Mouse (Mus musculus): ENCODE measurements around the gene Gm11032. TPM values are rescaled to one million over a fixed set of nuclear protein-coding genes. Genes with fewer than 3 reads are reported as not detected.
A peak's percentile ranks its signal among the peaks of the same experiment; 100 is the strongest.
"Not testable (repeated sequence)": the region's sequence is repeated elsewhere in the genome, so short reads cannot be mapped to it uniquely, and the experiment has no call there.

The Gm11032 gene
- polyA plus RNA-seq, 1 experiment, result not detected

DNA sequence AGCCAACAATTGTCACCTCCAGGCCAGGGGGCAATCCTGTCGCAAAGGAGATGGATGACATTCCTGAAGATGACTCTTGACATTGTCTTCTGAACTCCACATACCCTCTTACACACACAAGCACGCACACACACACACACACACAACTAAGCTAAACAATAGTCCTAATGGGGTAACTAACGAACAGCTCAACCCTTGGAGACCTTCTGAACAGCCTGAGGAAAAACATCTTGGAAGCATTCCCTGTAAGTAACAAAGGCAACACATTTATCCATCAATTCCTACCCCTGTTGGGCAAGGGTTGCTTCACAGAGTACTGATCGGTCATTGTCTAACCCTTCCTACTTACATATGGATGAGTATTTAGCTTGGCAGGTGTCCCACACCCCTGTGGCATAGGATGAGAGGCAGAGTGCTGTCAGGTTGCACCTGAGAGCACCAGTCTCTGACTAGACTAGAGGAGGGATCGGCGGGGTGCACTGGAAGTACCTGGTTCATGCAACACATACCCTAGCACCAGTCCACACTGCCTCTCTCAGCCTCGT, 2.6 kb downstream of the Gm11032 start:
- no peak for DNase-seq (ENCODE audit: low read depth, low spot score)
- 79% methylated on average over 7 of the region's 7 CpGs for whole genome bisulfite sequencing

DNA sequence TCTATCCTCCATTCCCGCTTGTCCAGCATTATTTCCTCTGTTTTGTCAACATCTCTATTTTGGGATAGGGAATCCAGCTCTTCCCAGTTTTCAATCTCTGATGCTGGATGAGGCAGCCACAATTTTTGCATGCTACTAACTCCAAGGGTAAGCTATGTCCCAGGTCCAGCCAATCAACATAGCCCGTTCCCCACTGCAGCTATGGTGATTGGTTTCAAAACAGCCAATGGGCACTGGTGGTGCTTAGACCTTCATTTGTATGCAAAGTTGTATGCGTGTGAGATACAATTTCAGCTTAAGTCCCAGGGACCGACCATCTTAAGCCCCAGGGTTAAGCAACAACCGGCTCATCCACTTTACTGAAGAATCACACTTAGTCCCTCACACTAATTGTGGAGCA, 3.1 kb downstream of the Gm11032 start:
- DNase-seq (ENCODE audit: low read depth, low spot score), result no peak
- 72% methylated on average over 5 of the region's 5 CpGs for WGBS

DNA sequence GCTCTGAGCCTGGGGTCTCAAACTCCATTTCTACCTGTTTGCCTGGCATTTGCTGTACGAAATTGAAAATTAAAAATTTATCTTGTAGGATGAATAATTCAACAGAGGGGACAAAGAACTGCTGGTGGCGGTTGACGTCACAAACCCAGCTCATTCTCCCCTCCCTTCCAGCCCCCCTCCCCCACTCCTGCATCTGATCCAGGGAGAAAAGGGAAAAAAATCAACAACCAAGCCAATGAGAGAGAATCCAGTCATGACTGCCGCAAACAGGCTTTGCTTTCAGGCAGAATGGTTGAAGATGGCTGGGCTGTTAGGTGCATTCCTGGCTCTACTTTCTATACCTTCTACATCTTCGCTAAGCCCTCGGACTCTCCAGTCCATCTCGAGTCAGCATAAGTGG, 6.1 kb downstream of the Gm11032 start:
- DNase-seq (ENCODE audit: low read depth, low spot score), result no peak
- WGBS, result 85% methylated on average over 7 of the region's 7 CpGs

DNA sequence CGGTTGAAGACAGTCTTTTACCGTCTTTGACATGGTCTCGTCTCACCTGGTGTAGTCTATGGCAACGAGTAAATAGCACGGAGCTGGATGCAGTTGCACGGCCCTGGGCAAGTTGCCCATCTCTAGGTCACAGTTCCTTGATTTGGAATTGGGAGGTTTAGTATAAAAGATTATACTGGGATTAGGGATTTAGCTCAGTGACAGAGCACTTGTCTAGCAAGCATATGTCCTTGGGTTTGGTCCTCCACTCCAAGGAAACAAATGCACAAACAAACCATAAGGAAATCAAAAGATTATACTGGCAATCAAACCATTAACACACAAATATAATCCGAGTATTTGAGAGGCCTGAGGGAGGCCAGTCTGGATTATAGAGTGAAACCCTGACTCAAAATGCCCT, 7.8 kb downstream of the Gm11032 start:
- no peak for DNase-seq (ENCODE audit: low read depth, low spot score)
- 34% methylated on average over 7 of the region's 7 CpGs for WGBS

DNA sequence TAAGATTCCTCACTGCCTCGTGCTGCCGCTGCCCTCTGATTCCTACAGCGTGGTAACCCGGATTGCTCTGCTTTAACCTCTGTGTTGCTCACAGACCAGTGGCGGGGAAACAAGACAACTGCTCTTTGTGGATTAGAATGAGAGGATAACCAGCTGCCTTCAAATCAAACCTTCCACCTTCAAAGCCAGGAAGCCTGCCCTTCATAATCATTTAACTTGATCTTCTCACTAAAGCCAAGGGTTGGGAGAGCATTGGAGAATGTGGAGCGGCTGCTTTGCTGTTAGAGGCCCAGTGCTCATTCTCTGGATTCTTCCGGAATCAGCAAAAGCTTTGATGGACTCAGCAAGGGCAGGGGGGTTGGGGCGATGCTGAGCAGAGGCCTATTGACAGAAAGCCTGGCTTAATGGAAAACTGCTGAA, 10.0 kb downstream of the Gm11032 start:
- DNase-seq (ENCODE audit: low read depth, low spot score), result no peak
- WGBS, result 69% methylated on average over 8 of the region's 8 CpGs

DNA sequence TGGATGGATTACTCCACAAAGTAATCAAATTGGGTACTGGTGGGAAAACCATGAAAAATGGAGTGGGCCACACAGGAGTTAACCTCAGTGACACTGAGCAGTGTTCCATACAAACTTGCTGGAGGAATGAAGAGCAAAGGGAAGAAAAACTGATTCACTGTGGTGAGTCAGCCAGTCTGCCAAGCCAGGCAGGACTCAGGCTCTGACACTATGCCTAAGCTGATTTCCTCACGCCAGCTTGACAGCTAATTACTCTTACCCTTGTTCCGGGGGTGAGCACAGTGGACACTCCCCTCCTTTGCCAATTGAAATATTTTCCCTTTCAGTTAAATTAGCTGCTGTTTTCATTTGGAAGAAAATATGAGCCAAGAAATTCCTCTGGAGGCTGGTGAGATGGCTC, 13.6 kb downstream of the Gm11032 start:
- WGBS, result 58% methylated on average over 2 of the region's 2 CpGs
- DNase-seq (ENCODE audit: low read depth, low spot score), result no peak

DNA sequence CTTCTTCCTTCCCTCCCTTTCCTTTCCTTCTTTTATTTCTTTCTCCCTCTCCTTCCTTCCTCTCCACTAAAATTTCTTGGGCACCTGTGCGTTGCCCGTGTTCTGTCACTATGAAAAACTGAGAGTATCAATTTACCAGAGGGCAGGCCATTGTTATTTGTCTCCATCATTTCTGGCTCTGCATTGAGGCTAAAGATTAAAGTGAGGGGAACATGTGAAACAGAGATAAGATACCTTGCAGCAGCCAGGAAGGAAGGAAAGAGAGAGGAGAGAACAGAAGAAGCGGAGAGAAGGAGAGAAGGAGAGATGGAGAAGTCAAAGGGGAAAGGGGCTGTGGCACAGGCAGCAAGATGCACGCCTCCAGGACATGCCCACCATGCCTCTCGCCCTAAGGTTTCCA, 14.5 kb downstream of the Gm11032 start:
- 80% methylated on average over 5 of the region's 5 CpGs for whole genome bisulfite sequencing
- DNase-seq (ENCODE audit: low read depth, low spot score), result no peak

DNA sequence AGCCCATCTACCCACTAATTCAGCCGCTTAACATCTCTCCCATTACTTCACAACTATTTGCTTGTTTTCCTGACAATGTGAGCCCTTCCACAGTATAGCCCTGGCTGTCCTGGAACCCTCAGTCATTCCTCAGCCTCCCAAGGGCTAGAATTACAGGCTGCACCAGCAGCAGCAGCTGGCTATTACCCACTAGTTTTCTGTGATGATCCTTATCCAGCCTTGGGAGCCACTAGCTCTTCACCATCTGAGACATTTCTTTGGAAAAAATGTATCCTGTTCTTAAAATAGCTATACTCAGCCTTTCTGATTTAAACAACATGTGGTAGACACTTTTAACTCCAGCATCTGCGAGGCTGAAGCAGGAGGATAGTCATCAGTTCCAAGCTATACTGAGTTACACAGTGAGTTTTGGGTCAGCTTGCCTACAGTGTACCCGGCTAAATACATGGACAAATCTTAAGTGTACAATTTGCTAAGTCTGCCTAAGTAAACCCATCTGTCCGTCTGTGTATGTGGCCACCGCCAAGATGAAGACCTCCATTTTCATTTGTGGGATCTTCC, 17.0 kb downstream of the Gm11032 start:
- WGBS, result 49% methylated on average over 5 of the region's 5 CpGs
- no peak for DNase-seq (ENCODE audit: low read depth, low spot score)

DNA sequence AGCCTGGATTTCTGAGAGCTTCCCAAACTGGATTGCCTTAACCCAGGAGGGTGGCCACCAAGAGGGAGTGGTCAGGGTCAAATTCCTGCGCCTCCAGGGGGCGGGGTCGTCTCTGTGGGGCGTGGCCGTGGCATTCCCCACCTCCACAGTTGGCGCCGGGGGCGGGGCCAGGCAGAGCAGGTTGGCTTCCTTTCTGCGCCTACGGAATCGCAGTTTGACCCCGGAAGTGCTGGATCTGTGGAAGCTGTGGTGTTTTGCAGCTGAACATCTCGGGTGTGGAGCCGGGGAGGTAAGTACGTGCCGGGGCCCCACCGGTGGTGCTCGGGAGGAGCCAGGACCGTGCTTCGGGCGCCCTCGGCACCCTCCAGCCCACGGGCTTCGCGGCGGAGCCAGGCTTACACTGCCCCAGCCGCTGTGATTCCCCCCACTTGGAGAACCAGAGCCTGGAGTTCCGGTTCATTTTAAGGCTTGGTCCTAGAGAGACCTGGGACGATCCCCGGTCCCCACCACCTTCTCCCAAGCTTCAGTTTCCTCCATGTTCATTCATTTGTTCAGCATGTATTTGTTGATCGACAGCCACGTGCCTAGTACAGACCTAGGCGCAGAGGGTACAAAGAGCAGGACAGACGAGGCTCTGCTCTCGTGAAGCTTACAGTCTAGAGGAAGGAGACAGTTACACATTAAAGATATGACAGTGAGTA, 17.8 kb downstream of the Gm11032 start, which contains the start of gene Ascc2:
TSS of gene Ascc2 (plus strand) at position 214 of the 701 bp plus-strand sequence.
- peak; percentile 85 for DNase-seq (ENCODE audit: low read depth, low spot score)

DNA sequence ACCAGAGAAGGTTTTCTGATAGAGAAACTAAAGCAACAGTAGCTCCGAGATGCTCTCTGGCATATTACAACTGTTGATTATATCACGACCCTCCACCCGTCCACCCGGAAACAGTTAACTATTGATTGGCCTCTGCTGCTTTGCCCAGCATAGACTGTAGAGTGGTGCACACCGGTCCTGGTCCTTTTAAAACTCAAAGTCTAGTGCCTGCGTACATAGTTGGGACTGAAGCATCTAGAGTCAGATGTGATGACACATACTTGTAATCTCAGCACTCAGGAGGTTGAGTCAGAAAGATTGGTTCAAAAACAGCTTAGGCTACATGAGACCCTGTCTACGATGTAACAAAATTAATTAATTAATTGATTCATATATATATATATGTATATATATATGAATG, 18.4 kb downstream of the Gm11032 start:
- no peak for DNase-seq (ENCODE audit: low read depth, low spot score)

More for the DNA sequence above, 17.8 kb downstream of the Gm11032 start, which contains the start of gene Ascc2:
- under 1% methylated on average over 35 of the region's 35 CpGs for WGBS

DNA sequence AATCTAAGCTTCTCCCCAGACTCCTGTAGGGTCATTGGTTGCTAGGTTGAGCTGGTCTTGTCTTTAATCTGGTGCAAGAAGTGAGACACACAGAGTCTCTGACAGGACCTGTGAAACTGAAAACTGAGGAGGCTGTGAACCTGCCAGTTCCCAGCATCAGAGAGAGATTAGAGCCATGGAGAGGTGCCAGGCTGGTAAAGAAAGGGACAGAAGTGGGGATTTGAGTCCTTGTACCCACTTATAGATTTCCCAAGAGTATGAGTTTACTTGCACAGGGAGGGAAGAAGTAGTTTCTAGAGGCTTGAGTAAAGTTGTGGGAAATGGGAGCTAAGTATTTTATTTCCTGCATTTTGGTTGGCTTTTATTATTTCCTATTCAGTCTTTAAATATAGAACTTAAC, 21.3 kb downstream of the Gm11032 start:
- no peak for DNase-seq (ENCODE audit: low read depth, low spot score)

More for the DNA sequence above, 18.4 kb downstream of the Gm11032 start:
- 8% methylated on average over 7 of the region's 7 CpGs for WGBS

DNA sequence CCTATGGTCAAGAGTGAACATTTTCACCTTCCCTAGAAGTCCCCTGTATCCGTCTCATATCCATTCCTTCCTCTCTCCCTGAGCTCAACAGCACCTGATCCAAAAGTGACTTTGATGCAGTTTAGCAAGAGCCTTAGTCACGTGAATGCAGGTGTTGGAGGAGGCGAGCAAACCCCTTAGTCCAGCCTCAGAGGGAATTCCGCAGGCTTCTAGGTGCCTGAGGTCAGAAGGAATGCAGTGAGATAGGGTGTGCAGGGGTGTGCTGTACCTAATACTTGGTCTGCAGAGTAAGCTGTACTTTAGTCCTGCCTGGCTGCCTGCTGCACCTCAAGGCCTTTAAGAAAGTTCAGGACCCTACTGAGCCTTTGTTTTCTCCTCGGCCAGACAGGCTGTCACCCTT, 23.9 kb downstream of the Gm11032 start:
- WGBS, result 81% methylated on average over 5 of the region's 5 CpGs
- no peak for DNase-seq (ENCODE audit: low read depth, low spot score)

DNA sequence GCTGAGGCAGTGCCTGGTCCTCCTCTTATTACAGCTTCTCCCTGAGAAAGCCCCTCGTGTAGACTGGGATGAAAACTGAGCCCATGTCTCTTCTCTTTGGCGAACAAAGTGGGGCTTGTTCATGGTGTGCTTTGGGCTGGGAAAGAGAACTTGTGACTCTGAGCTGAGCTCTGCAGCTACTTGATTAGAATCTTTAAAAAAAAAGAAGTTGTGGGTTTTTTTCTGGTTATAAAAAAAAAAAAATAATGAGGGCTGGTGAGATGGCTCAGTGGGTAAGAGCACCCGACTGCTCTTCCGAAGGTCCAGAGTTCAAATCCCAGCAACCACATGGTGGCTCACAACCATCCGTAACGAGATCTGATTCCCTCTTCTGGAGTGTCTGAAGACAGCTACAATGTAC, 25.3 kb downstream of the Gm11032 start:
- DNase-seq (ENCODE audit: low read depth, low spot score), result not testable (repeated sequence)
- 93% methylated on average over 6 of the region's 6 CpGs for WGBS

DNA sequence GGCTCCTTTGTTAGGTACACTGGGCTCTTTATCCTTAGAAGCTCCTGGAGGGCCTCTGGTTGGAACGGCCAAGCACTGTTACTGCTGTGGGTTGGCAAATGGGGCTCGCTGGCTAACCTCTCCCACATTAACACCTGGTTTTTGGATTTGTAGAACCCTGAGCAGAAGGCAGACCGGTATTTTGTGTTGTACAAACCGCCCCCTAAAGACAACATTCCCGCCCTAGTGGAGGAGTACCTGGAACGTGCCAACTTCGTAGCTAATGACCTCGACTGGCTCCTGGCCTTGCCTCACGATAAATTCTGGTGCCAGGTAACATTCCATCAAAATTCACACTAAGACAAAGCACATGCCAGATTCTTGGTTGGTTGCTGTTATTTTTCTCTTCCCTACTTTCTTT, 26.5 kb downstream of the Gm11032 start:
- DNase-seq (ENCODE audit: low read depth, low spot score), result no peak
- 68% methylated on average over 9 of the region's 9 CpGs for whole genome bisulfite sequencing

DNA sequence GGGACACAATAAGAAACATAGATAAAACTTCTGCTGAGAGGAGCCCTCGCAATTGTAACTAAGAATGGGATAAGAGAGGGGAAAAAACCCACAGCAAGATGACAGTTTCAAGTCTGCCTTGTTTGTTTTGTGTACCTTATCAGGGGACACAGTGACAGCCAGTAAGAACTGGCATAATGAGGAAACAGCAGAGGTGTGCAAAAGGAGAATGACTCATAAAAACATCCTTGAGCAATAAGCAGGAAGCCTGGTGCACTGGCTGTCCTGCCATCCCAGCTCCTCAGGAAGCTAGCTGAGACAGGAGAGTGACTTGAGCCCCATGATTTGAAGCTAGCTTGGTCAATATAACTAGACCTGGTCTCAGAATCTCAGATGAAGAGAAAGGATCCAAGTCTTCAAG, 40.0 kb downstream of the Gm11032 start:
- WGBS, result 42% methylated on average over 1 of the region's 1 CpGs
- DNase-seq (ENCODE audit: low read depth, low spot score), result no peak

DNA sequence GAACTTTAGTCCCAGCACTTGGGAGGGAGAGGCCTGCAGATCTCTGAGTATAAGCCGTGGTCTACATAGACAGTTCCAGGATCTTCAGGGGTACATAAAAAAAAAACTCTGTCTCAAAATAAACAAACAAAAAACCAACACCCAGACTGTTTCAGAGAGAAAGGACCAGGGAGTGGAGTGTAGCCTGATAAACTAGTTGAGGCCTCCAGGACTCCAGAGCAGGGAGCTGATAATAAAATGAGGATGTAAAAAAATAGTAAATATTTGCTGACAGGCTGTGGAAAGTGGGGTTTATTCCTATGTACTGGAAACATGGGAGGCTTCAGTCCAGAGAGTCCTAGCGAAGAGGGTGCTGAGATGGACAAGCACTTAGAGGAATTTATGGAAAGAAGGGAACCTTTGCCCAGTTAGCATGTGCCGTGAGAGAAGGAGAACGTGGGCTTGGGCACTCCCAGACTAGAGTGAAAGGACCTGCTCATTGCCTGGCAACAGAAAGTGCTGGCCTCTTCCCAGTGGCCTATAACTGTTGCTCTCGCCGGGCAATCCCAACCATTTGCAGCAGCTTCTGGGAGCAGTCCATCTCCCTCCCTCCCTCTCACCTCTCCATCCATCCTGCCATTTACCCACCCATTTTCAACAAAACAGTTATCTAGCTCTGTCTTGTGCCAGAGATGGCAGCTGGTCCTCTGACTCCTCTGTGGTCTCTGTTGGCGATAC, 40.6 kb downstream of the Gm11032 start:
- 32% methylated on average over 7 of the region's 7 CpGs for WGBS
- DNase-seq (ENCODE audit: low read depth, low spot score), result no peak

DNA sequence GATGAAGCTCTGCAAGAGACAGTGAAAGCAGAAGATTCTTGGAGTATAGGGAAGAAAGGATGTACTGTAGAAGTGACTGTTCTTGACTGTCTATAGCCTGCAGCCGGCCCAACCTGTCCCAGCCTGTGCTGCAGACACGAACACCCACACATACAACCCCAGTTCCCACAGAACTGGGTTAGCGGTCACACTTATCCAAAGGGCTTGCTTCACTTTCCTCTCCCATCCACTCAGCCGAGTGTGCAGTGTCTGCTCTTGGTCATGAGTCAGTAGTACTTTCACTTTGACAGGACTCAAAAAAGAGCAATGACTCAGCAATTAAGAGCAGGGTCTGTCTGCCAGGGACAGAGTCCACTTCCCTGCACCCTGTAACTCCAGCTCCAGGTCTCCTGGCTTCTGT, 41.5 kb downstream of the Gm11032 start:
- no peak for DNase-seq (ENCODE audit: low read depth, low spot score)
- WGBS, result 46% methylated on average over 4 of the region's 4 CpGs

DNA sequence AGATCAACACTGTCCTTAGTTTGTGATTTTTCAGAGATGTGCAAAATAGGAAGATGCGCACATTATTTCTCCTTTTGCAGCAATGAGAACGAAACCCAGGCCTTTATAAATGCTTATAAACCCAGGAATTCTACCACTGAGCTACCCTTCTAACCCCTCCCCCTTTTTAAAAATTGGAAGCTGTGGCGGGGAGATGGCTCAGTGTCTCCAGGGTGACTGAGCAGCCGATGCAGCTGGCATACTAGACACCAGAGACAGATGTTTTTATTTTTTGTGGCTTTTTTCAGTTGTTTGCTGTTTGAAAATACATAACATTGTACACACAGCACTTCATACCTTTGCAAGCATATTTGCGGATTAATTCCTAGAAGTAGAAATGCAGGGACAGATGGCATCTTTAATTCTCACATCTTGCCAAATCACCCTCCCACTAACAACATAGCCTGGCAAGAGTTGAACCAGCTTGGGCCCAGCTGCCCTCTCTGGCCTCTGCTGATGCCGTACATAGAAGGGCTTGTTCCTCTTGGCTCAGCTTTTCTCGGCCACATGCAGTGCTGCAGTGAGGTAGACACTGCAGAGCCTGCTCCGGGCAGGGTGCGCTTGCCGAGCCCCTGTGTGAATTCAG, 42.1 kb downstream of the Gm11032 start:
- WGBS, result 83% methylated on average over 10 of the region's 10 CpGs
- DNase-seq (ENCODE audit: low read depth, low spot score), result no peak

DNA sequence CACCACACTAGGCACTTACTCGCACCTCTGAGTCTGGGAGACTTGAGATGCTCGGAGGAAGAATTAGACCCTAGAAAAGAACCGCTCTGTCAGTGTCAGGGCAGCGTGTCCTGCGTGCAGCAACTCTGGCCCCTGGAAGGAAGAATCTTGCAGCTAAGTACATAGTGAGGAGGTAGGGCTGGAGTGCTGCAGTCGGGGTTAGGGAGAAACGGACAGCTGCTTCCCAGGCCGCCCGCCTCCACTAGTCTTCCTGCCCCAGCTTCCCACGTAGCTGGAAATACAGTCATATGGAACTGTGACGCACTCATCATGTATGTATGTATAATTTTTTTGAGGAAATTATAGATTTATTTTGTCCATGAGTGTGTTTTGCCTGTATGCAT, 42.6 kb downstream of the Gm11032 start:
- 95% methylated on average over 11 of the region's 11 CpGs for WGBS
- no peak for DNase-seq (ENCODE audit: low read depth, low spot score)
